Mouse (Mus musculus): ENCODE results near the gene Limch1. TPM values are rescaled to one million over a fixed set of nuclear protein-coding genes. Genes with fewer than 3 reads are reported as not detected.
A peak's percentile ranks its signal among the peaks of the same experiment; 100 is the strongest.

Limch1 gene
- total and polyA plus RNA-seq, 3 experiments: 0.05 TPM; not detected in 2

DNA sequence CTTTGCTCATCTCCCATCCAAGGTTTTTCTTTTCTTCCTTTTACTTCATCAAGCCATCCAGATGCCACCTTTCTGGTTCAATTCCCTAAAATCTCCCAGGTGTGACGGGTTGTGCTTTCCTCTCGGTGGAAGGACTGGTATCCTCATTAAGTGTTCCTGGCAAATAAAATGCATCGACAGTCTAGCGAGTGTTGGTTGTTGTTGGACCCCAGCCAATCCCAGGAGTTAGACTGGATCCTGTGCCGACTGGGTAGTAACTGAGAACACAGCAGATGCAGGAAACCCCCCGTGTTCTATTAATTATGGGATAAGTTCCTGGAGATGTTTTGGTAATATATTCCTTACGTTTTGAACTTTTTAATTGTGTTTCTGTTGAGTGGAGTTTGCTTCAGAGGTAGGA lies 197.9 kb downstream of the Limch1 start:
- dilution Hi-C loops (cut with MboI; ENCODE audit: extremely low pct_ligation_motif_present, extremely low pct_unique_long_range_greater_than_20kb, low sequenced_read_pairs) (no loop called here), in situ Hi-C loops (cut with MboI; ENCODE audit: low pct_ligation_motif_present, low pct_unique_long_range_greater_than_20kb, low sequenced_read_pairs) (no loop called here)
- H3K4me1 ChIP-seq (ENCODE audit: control insufficient read depth in 1 of 2, insufficient read depth in 2 of 2): peaks cover 0 to 22% of the 10 kb centered on the region in 2 experiments; a peak in 2 of 4 replicates
- H3K27me3 ChIP-seq (replicated peaks): no peaks in the 10 kb centered on the region
- no peaks in the 10 kb centered on the region for H3K36me3 ChIP-seq (replicated peaks in 1 of 2; ENCODE audit: control insufficient read depth in 1 of 2, insufficient read depth in 1 of 2, low read length in 1 of 2)
- H3K9ac ChIP-seq (ENCODE audit: insufficient read depth, low read depth): no peak overlapping the region
- TF ChIP-seq ZMIZ1 (IDR thresholded peaks at IDR 0.05; ENCODE audit: low read depth, low read length): no peak
- no peak for TF ChIP-seq MAZ (IDR thresholded peaks at IDR 0.05; ENCODE audit: low read depth, low read length)
- no peak for TF ChIP-seq ETS1 (conservative IDR thresholded peaks at IDR 0.05; ENCODE audit: low read depth, low read length)
- no peak for TF ChIP-seq CHD1 (IDR thresholded peaks at IDR 0.05; ENCODE audit: low read depth, low read length)
- no peak for TF ChIP-seq CTCF (conservative IDR thresholded peaks at IDR 0.05 in 1 of 2, IDR thresholded peaks at IDR 0.05 in 1 of 2; ENCODE audit: low read depth in 2 of 2, low read length in 2 of 2)
- no peak for DNase-seq (ENCODE audit: extremely low read depth)
- H3K27ac ChIP-seq (ENCODE audit: insufficient read depth, low read depth): no peak overlapping the region
- H3K9me3 ChIP-seq (replicated peaks; ENCODE audit: low read length): no peaks in the 10 kb centered on the region
- H3K4me3 ChIP-seq (replicated peaks in 1 of 3; ENCODE audit: low read depth in 2 of 3, low read length in 2 of 3, poor library complexity in 1 of 3): no peak overlapping the region
- peak overlapping the region; percentile 22 for H3K4me2 ChIP-seq (ENCODE audit: insufficient read depth, low read depth, poor library complexity, severe bottlenecking)
- H3K79me2 ChIP-seq (replicated peaks; ENCODE audit: control insufficient read depth, extremely low read depth, insufficient read depth, poor library complexity, severe bottlenecking): no peaks in the 10 kb centered on the region

GRCm38 (mm10) chr5:66947958-66948357 lies 202.3 kb downstream of the Limch1 start:
- dilution Hi-C loops (cut with MboI; ENCODE audit: extremely low pct_ligation_motif_present, extremely low pct_unique_long_range_greater_than_20kb, low sequenced_read_pairs): no loop called here
- in situ Hi-C loops (cut with MboI; ENCODE audit: low pct_ligation_motif_present, low pct_unique_long_range_greater_than_20kb, low sequenced_read_pairs): no loop called here
- DNase-seq (ENCODE audit: extremely low read depth): no peak

GRCm38 (mm10) chr5:66949098-66949692 lies 203.6 kb downstream of the Limch1 start:
- no peaks in the 10 kb centered on the region for H3K79me2 ChIP-seq (replicated peaks; ENCODE audit: control insufficient read depth, extremely low read depth, insufficient read depth, poor library complexity, severe bottlenecking)
- H3K9me3 ChIP-seq (replicated peaks; ENCODE audit: low read length): peaks cover 5% of the 10 kb centered on the region
- no peak for TF ChIP-seq EP300 (IDR thresholded peaks at IDR 0.05; ENCODE audit: low read length)
- no peak for TF ChIP-seq RCOR1 (conservative IDR thresholded peaks at IDR 0.05; ENCODE audit: low read depth, low read length)
- TF ChIP-seq GABPA (IDR thresholded peaks at IDR 0.05; ENCODE audit: insufficient replicate concordance, low read depth, low read length): no peak
- no peak for TF ChIP-seq MEF2A (IDR thresholded peaks at IDR 0.05; ENCODE audit: borderline replicate concordance, low read depth, low read length)
- TF ChIP-seq MXI1 (IDR thresholded peaks at IDR 0.05; ENCODE audit: low read depth, low read length): no peak
- TF ChIP-seq ETS1 (conservative IDR thresholded peaks at IDR 0.05; ENCODE audit: low read depth, low read length): no peak
- TF ChIP-seq TCF12 (IDR thresholded peaks at IDR 0.05; ENCODE audit: low read depth, low read length): no peak
- TF ChIP-seq E2F4 (IDR thresholded peaks at IDR 0.05; ENCODE audit: insufficient replicate concordance, low read depth, low read length): no peak
- TF ChIP-seq KAT2A (IDR thresholded peaks at IDR 0.05; ENCODE audit: insufficient replicate concordance, low read length): no peak
- no peak for TF ChIP-seq TBP (conservative IDR thresholded peaks at IDR 0.05; ENCODE audit: low read depth, low read length)
- TF ChIP-seq NELFE (IDR thresholded peaks at IDR 0.05; ENCODE audit: low read depth, low read length): no peak
- TF ChIP-seq PAX5 (IDR thresholded peaks at IDR 0.05; ENCODE audit: low read length): no peak
- TF ChIP-seq MYC (IDR thresholded peaks at IDR 0.05; ENCODE audit: low read depth, low read length): no peak
- no peaks in the 10 kb centered on the region for H3K36me3 ChIP-seq (replicated peaks in 1 of 2; ENCODE audit: control insufficient read depth in 1 of 2, insufficient read depth in 1 of 2, low read length in 1 of 2)
- DNase-seq (ENCODE audit: extremely low read depth): no peak
- no peaks in the 10 kb centered on the region for H3K27me3 ChIP-seq (replicated peaks)
- in situ Hi-C loops (cut with MboI; ENCODE audit: low pct_ligation_motif_present, low pct_unique_long_range_greater_than_20kb, low sequenced_read_pairs) (no loop called here), dilution Hi-C loops (cut with MboI; ENCODE audit: extremely low pct_ligation_motif_present, extremely low pct_unique_long_range_greater_than_20kb, low sequenced_read_pairs) (no loop called here)
- peaks cover 0 to 1% of the 10 kb centered on the region in 2 experiments; a peak in 1 of 4 replicates for H3K4me1 ChIP-seq (ENCODE audit: control insufficient read depth in 1 of 2, insufficient read depth in 2 of 2)
- H3K4me3 ChIP-seq (replicated peaks in 1 of 3; ENCODE audit: low read depth in 2 of 3, low read length in 2 of 3, poor library complexity in 1 of 3): no peak overlapping the region
- no peak overlapping the region for H3K27ac ChIP-seq (ENCODE audit: insufficient read depth, low read depth)
- H3K4me2 ChIP-seq (ENCODE audit: insufficient read depth, low read depth, poor library complexity, severe bottlenecking): no peak overlapping the region
- H3K9ac ChIP-seq (ENCODE audit: insufficient read depth, low read depth): no peak overlapping the region

More at GRCm38 (mm10) chr5:66947958-66948357, 202.3 kb downstream of the Limch1 start:
- Histone ChIP-seq H3K4me2 (ENCODE audit: insufficient read depth, low read depth, poor library complexity, severe bottlenecking) (no peak overlapping the region), H3K79me2 (replicated peaks; ENCODE audit: control insufficient read depth, extremely low read depth, insufficient read depth, poor library complexity, severe bottlenecking) (no peaks in the 10 kb centered on the region), H3K36me3 (replicated peaks in 1 of 2; ENCODE audit: control insufficient read depth in 1 of 2, insufficient read depth in 1 of 2, low read length in 1 of 2) (no peaks in the 10 kb centered on the region), H3K27me3 (replicated peaks) (no peaks in the 10 kb centered on the region), H3K4me3 (replicated peaks in 1 of 3; ENCODE audit: low read depth in 2 of 3, low read length in 2 of 3, poor library complexity in 1 of 3) (no peak overlapping the region), H3K9me3 (replicated peaks; ENCODE audit: low read length) (peaks cover 4% of the 10 kb centered on the region), H3K9ac (ENCODE audit: insufficient read depth, low read depth) (no peak overlapping the region), H3K4me1 (ENCODE audit: control insufficient read depth in 1 of 2, insufficient read depth in 2 of 2) (peaks cover 0 to 12% of the 10 kb centered on the region in 2 experiments; a peak in 2 of 4 replicates), H3K27ac (ENCODE audit: insufficient read depth, low read depth) (no peak overlapping the region)
- TF ChIP-seq USF1 (IDR thresholded peaks at IDR 0.05; ENCODE audit: low read depth, low read length) (no peak), MXI1 (IDR thresholded peaks at IDR 0.05; ENCODE audit: low read depth, low read length) (no peak), MEF2A (IDR thresholded peaks at IDR 0.05; ENCODE audit: borderline replicate concordance, low read depth, low read length) (no peak), SIN3A (IDR thresholded peaks at IDR 0.05; ENCODE audit: low read length) (no peak), CTCF (conservative IDR thresholded peaks at IDR 0.05 in 1 of 2, IDR thresholded peaks at IDR 0.05 in 1 of 2; ENCODE audit: low read depth in 2 of 2, low read length in 2 of 2) (no peak), ETS1 (conservative IDR thresholded peaks at IDR 0.05; ENCODE audit: low read depth, low read length) (no peak), MAX (IDR thresholded peaks at IDR 0.05; ENCODE audit: low read length) (no peak), PAX5 (IDR thresholded peaks at IDR 0.05; ENCODE audit: low read length) (no peak), JUND (conservative IDR thresholded peaks at IDR 0.05; ENCODE audit: low read depth, low read length) (no peak), HCFC1 (IDR thresholded peaks at IDR 0.05; ENCODE audit: low read depth, low read length) (no peak), TCF12 (IDR thresholded peaks at IDR 0.05; ENCODE audit: low read depth, low read length) (no peak), NRF1 (IDR thresholded peaks at IDR 0.05; ENCODE audit: low read depth, low read length) (no peak), CHD2 (IDR thresholded peaks at IDR 0.05; ENCODE audit: low read length) (no peak), IRF4 (IDR thresholded peaks at IDR 0.05; ENCODE audit: low read depth, low read length) (no peak), RAD21 (IDR thresholded peaks at IDR 0.05; ENCODE audit: low read depth, low read length) (no peak), MYC (IDR thresholded peaks at IDR 0.05; ENCODE audit: low read depth, low read length) (no peak), TBP (conservative IDR thresholded peaks at IDR 0.05; ENCODE audit: low read depth, low read length) (no peak)
